Mouse (Mus musculus): Measurements from ENCODE around the gene Rad51b. TPM values are rescaled to one million over a fixed set of nuclear protein-coding genes. Genes with fewer than 3 reads are reported as not detected.

The Rad51b gene
- total and polyA plus RNA-seq, 3 experiments = 1.6 to 45.5 (median 22.0) TPM

DNA sequence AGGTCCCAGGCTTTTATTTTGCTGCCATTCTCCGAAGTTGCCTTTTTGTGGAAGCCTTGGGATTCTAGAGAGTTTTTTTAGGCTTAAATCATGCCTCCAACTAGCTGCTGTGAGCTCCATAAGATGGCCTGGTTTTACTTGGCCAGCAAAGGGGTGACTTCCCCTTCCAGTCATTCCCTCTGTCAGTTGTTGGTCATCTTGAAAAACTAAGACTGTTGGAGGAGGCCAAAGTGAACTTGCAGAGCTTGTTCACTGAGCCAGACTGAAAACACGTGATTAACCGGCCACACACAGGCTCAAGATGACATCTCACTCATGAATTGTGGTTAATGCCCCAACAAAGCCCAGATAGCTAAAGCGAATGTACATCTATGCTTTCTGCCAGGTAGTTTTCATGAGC lies 438.8 kb downstream of the Rad51b start:
- H3K36me3 ChIP-seq (replicated peaks) = no peaks in the 10 kb centered on the region
- H3K27me3 ChIP-seq (ENCODE audit: insufficient read depth, low read length) = no peaks in the 10 kb centered on the region
- ATAC-seq (ENCODE audit: extremely low read depth, insufficient number of reproducible peaks, low FRiP score, poor library complexity, severe bottlenecking) = no peak
- no peaks in the 10 kb centered on the region for H3K9me3 ChIP-seq (replicated peaks)
- peaks cover 38% of the 10 kb centered on the region for H3K4me1 ChIP-seq (ENCODE audit: insufficient read depth, low read depth, low read length)
- no peak for TF ChIP-seq GATA2 (IDR thresholded peaks at IDR 0.05; ENCODE audit: borderline replicate concordance, low read depth, low read length)
- TF ChIP-seq POLR2AphosphoS5 (IDR thresholded peaks at IDR 0.05; ENCODE audit: insufficient replicate concordance, low read depth, low read length) = no peak
- no peak for TF ChIP-seq TAL1 (conservative IDR thresholded peaks at IDR 0.05; ENCODE audit: low read depth, low read length)
- TF ChIP-seq CTCF (IDR thresholded peaks at IDR 0.05; ENCODE audit: low read depth, low read length) = no peak
- TF ChIP-seq GATA1 (IDR thresholded peaks at IDR 0.05; ENCODE audit: borderline replicate concordance, low read length) = no peak
- no peak for DNase-seq (ENCODE audit: low spot score)
- no peak overlapping the region for H3K4me3 ChIP-seq (ENCODE audit: low read depth, low read length)

GRCm38 (mm10) chr12:79738700-79739099 lies 441.6 kb downstream of the Rad51b start:
- Histone ChIP-seq H3K4me1 (ENCODE audit: insufficient read depth, low read depth, low read length) (peaks cover 32% of the 10 kb centered on the region), H3K4me3 (ENCODE audit: low read depth, low read length) (no peak overlapping the region), H3K27me3 (ENCODE audit: insufficient read depth, low read length) (no peaks in the 10 kb centered on the region), H3K36me3 (replicated peaks) (no peaks in the 10 kb centered on the region), H3K9me3 (replicated peaks) (no peaks in the 10 kb centered on the region)
- DNase-seq (ENCODE audit: low spot score) (no peak), ATAC-seq (ENCODE audit: extremely low read depth, insufficient number of reproducible peaks, low FRiP score, poor library complexity, severe bottlenecking) (no peak)
- TF ChIP-seq CTCF (IDR thresholded peaks at IDR 0.05; ENCODE audit: low read depth, low read length) = no peak
- no peak for TF ChIP-seq TAL1 (conservative IDR thresholded peaks at IDR 0.05; ENCODE audit: low read depth, low read length)
- no peak for TF ChIP-seq POLR2AphosphoS5 (IDR thresholded peaks at IDR 0.05; ENCODE audit: insufficient replicate concordance, low read depth, low read length)
- no peak for TF ChIP-seq GATA1 (IDR thresholded peaks at IDR 0.05; ENCODE audit: borderline replicate concordance, low read length)
- no peak for TF ChIP-seq GATA2 (IDR thresholded peaks at IDR 0.05; ENCODE audit: borderline replicate concordance, low read depth, low read length)

DNA sequence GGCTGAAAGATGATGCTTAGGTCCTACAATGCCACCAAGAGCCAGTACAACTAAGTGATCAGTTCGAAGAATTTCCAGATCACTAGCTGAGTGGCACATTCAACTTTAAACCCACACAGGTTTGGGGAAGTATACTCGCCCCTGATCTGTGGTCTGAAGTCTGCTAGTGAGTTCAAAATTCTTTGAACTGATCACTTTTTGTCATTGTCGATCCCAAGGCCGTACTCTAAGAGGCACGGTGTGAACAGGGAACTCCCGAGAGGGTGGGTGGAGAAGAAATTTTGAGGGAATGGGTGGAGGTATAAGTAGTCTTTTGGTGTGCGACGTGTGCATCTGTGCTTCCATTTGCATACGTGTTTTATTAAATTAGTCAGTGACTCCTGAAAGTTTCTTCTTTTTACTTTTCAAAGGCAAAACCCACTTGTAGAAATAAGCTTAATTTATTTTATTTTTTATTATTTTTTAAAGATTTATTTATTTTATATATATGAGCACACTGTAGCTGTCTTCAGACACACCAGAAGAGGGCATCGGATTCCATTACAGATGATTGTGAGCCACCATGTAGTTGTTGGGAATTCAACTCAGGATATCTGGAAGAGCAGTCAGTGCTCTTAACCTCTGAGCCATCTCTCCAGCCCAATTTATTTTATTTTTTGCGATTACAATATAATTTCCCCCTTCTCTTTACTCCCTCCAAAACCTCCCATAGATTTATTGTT lies 443.0 kb downstream of the Rad51b start:
- Histone ChIP-seq H3K36me3 (replicated peaks) (no peaks in the 10 kb centered on the region), H3K4me1 (ENCODE audit: insufficient read depth, low read depth, low read length) (peaks cover 30% of the 10 kb centered on the region), H3K27me3 (ENCODE audit: insufficient read depth, low read length) (no peaks in the 10 kb centered on the region), H3K4me3 (ENCODE audit: low read depth, low read length) (no peak overlapping the region), H3K9me3 (replicated peaks) (no peaks in the 10 kb centered on the region)
- no peak for ATAC-seq (ENCODE audit: extremely low read depth, insufficient number of reproducible peaks, low FRiP score, poor library complexity, severe bottlenecking)
- TF ChIP-seq TAL1 (conservative IDR thresholded peaks at IDR 0.05; ENCODE audit: low read depth, low read length) (no peak), GATA2 (IDR thresholded peaks at IDR 0.05; ENCODE audit: borderline replicate concordance, low read depth, low read length) (no peak), CTCF (IDR thresholded peaks at IDR 0.05; ENCODE audit: low read depth, low read length) (no peak), GATA1 (IDR thresholded peaks at IDR 0.05; ENCODE audit: borderline replicate concordance, low read length) (no peak), POLR2AphosphoS5 (IDR thresholded peaks at IDR 0.05; ENCODE audit: insufficient replicate concordance, low read depth, low read length) (no peak)
- no peak for DNase-seq (ENCODE audit: low spot score)

- H3K9me3 ChIP-seq (replicated peaks) = no peaks in the 10 kb centered on the region
- ATAC-seq (ENCODE audit: extremely low read depth, insufficient number of reproducible peaks, low FRiP score, poor library complexity, severe bottlenecking) (no peak), DNase-seq (ENCODE audit: low spot score) (no peak)
- H3K4me1 ChIP-seq (ENCODE audit: insufficient read depth, low read depth, low read length) = peaks cover 27% of the 10 kb centered on the region
- no peaks in the 10 kb centered on the region for H3K36me3 ChIP-seq (replicated peaks)
- no peak overlapping the region for H3K4me3 ChIP-seq (ENCODE audit: low read depth, low read length)
- H3K27me3 ChIP-seq (ENCODE audit: insufficient read depth, low read length) = no peaks in the 10 kb centered on the region
- TF ChIP-seq TAL1 (conservative IDR thresholded peaks at IDR 0.05; ENCODE audit: low read depth, low read length) (no peak), GATA2 (IDR thresholded peaks at IDR 0.05; ENCODE audit: borderline replicate concordance, low read depth, low read length) (no peak)
Observed at GRCm38 (mm10) chr12:79742211-79742610, 445.1 kb downstream of the Rad51b start.

DNA sequence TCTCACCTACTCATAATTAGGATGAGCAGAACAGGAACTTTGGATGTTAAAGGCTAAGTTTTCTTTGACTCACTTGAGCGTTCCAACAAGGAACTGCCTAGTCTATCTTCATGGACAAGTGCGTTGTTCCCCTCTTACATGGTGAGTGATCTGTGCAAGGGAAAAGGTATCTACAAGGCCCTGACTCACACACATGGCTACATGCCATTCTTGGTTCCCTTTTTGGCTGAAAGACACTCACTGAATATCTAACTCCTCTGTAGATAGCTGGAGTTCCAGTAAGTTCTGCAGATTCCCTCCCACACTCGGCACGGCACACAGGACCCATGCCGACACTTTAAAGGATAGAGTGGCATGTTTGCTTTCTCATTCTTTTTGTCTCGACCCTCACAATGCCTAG lies 447.0 kb downstream of the Rad51b start:
- TF ChIP-seq CTCF (IDR thresholded peaks at IDR 0.05; ENCODE audit: low read depth, low read length) (no peak), GATA1 (IDR thresholded peaks at IDR 0.05; ENCODE audit: borderline replicate concordance, low read length) (no peak), POLR2AphosphoS5 (IDR thresholded peaks at IDR 0.05; ENCODE audit: insufficient replicate concordance, low read depth, low read length) (no peak), TAL1 (conservative IDR thresholded peaks at IDR 0.05; ENCODE audit: low read depth, low read length) (no peak), GATA2 (IDR thresholded peaks at IDR 0.05; ENCODE audit: borderline replicate concordance, low read depth, low read length) (no peak)
- no peak overlapping the region for H3K4me3 ChIP-seq (ENCODE audit: low read depth, low read length)
- H3K36me3 ChIP-seq (replicated peaks) = no peaks in the 10 kb centered on the region
- H3K4me1 ChIP-seq (ENCODE audit: insufficient read depth, low read depth, low read length) = peaks cover 31% of the 10 kb centered on the region
- ATAC-seq (ENCODE audit: extremely low read depth, insufficient number of reproducible peaks, low FRiP score, poor library complexity, severe bottlenecking) (no peak), DNase-seq (ENCODE audit: low spot score) (no peak)
- no peaks in the 10 kb centered on the region for H3K27me3 ChIP-seq (ENCODE audit: insufficient read depth, low read length)
- no peaks in the 10 kb centered on the region for H3K9me3 ChIP-seq (replicated peaks)

DNA sequence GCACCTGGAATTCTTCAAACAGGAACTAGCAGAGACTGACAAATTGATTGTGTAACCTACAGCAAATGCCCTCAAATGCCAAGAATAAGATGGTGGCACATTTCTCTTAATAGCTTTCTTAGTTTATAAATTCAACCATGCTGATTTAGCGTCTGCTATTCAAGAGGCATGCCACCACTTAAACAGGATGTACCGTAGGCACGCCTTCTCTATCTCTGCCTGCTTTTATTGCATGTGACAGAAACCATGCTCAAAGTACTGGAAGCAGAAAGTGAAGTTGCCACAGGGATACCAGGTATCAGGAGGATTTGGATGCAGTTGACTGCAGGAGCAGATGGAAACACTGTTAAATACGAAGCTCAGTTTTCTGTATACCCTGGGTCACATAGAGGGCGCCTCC lies 448.1 kb downstream of the Rad51b start:
- ATAC-seq (ENCODE audit: extremely low read depth, insufficient number of reproducible peaks, low FRiP score, poor library complexity, severe bottlenecking) = no peak
- TF ChIP-seq TAL1 (conservative IDR thresholded peaks at IDR 0.05; ENCODE audit: low read depth, low read length) = no peak
- TF ChIP-seq CTCF (IDR thresholded peaks at IDR 0.05; ENCODE audit: low read depth, low read length) = no peak
- TF ChIP-seq GATA1 (IDR thresholded peaks at IDR 0.05; ENCODE audit: borderline replicate concordance, low read length) = no peak
- TF ChIP-seq POLR2AphosphoS5 (IDR thresholded peaks at IDR 0.05; ENCODE audit: insufficient replicate concordance, low read depth, low read length) = no peak
- TF ChIP-seq GATA2 (IDR thresholded peaks at IDR 0.05; ENCODE audit: borderline replicate concordance, low read depth, low read length) = no peak

More for the DNA sequence above, 448.1 kb downstream of the Rad51b start:
- Histone ChIP-seq H3K27me3 (ENCODE audit: insufficient read depth, low read length) (no peaks in the 10 kb centered on the region), H3K36me3 (replicated peaks) (no peaks in the 10 kb centered on the region), H3K4me1 (ENCODE audit: insufficient read depth, low read depth, low read length) (peaks cover 38% of the 10 kb centered on the region), H3K4me3 (ENCODE audit: low read depth, low read length) (no peak overlapping the region), H3K9me3 (replicated peaks) (no peaks in the 10 kb centered on the region)
- no peak for DNase-seq (ENCODE audit: low spot score)
